Mouse (Mus musculus): ENCODE data around the gene Olfr435. TPM values are rescaled to one million over a fixed set of nuclear protein-coding genes. Genes with fewer than 3 reads are reported as not detected.

The Olfr435 gene
- not detected for polyA plus RNA-seq (2015; fragmentation: Illumina TruSeq; extraction: RNeasy Lipid Tissue Mini Kit (QIAGEN cat#74804); ENCODE audit: insufficient read depth, low read depth, low replicate concordance)

DNA sequence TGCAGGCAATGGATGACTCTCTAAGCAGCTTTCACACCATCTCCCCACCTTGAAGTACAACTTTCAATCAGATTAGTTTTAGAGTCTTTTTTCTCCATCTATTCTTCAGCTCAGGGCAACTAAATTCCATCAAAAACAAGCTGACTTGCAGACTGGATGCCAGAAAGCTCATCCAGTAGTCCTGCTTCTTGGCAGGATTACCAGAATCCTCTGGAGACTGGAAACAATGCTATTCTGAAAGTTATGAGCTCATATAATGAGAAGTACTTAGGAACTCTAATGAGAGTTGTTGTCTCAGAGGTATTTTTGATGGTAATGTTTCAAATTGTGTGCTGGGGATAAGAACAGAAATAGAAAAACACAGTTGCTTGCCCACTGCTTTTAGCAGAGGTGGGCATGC, at the start of gene Olfr435:
Gene Olfr435, plus strand, starts transcription at position 366 of the 400 bp plus-strand sequence.

DNA sequence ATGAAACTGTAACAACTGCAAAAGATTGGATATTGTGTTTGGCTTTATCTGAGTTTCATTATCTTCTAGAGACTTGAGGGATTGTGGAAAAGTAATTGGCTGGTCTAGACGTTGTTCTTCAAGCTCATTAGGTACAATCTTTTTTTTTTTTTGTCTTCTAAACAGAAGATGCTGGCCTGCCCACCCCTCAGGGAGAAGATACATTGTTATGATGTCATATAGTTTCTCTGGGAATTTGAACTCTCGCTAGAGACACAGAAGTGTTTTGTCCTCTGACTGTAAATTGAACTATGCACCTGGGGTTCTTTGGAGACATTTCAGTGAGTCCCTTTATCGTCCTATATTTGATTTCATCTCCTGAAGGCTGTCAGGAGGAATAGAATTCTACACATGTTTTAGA, 34.0 kb upstream of the Olfr435 start, which contains the start of gene Olfr437:
Gene Olfr437, plus strand, starts transcription at position 301 of the 400 bp plus-strand sequence.

DNA sequence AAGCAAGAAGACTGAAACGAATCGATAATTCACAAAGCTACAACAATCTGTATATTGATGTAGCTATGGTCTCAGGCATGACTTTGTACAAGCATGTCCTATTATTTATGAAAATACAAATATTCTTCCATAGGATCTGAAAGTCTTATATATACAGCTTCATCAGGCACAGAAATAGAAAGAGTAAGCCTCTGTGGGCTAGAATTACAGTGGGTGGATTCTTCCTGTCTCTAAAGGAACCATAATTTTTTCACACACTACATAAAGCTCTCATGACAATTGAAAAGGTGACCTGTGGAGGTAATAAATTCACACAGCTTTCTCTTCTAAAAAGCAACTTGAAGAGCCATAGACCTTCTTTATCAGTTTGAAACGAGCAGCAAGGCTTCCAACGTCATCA, 25.1 kb upstream of the Olfr435 start, which contains the start of gene Olfr13:
Gene Olfr13, plus strand, starts transcription at position 301 of the 400 bp plus-strand sequence.

DNA sequence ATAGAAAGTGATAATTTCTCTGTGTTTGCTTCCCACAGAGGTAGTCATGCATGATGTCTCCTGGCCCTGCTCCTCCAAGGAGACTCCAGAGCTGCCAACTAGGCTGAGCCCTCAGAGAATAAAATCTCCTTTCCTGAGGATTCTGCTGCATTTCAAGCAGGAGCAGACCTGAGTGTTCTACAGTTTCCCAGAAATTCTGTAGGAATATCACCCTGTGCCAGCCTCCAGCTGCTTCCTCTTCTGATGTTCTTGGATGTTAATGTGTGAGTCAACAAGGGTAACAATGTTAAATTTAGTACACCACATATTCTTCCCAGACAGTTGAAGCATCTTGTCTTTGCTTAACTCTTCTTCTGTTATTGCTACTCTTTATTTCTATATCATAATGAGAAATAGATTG, 15.9 kb downstream of the Olfr435 start, which contains the start of gene Olfr434:
Gene Olfr434, plus strand, starts transcription at position 149 of the 400 bp plus-strand sequence.

DNA sequence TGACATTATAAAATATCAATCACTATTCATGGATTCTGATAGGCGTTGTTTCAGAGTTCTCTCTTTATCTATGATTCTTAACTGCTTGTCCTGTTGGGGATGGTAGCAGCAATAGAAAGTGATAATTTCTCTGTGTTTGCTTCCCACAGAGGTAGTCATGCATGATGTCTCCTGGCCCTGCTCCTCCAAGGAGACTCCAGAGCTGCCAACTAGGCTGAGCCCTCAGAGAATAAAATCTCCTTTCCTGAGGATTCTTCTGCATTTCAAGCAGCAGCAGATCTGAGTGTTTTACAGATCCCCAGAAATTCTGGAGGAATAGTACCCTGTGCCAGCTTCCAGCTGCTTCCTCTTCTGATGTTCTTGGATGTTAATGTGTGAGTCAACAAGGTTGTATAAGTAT, 34.3 kb downstream of the Olfr435 start, which contains the start of gene Olfr47:
Gene Olfr47, plus strand, starts transcription at position 275 of the 400 bp plus-strand sequence.

Other genes with a start within 250 kb of the Olfr435 start
- gene Olfr444, start 248.1 kb upstream of the Olfr435 start, polyA plus RNA-seq (2015; fragmentation: Illumina TruSeq; extraction: RNeasy Lipid Tissue Mini Kit (QIAGEN cat#74804); ENCODE audit: insufficient read depth, low read depth, low replicate concordance) = not detected
- not detected for gene Olfr441, start 90.8 kb upstream of the Olfr435 start, polyA plus RNA-seq (2015; fragmentation: Illumina TruSeq; extraction: RNeasy Lipid Tissue Mini Kit (QIAGEN cat#74804); ENCODE audit: insufficient read depth, low read depth, low replicate concordance)
- not detected for gene Olfr237-ps1, start 50.6 kb upstream of the Olfr435 start, polyA plus RNA-seq (2015; fragmentation: Illumina TruSeq; extraction: RNeasy Lipid Tissue Mini Kit (QIAGEN cat#74804); ENCODE audit: insufficient read depth, low read depth, low replicate concordance)
- gene Olfr437, start 33.9 kb upstream of the Olfr435 start, polyA plus RNA-seq (2015; fragmentation: Illumina TruSeq; extraction: RNeasy Lipid Tissue Mini Kit (QIAGEN cat#74804); ENCODE audit: insufficient read depth, low read depth, low replicate concordance) = not detected
- gene Olfr13, start 25.0 kb upstream of the Olfr435 start, polyA plus RNA-seq (2015; fragmentation: Illumina TruSeq; extraction: RNeasy Lipid Tissue Mini Kit (QIAGEN cat#74804); ENCODE audit: insufficient read depth, low read depth, low replicate concordance) = not detected
- not detected for gene Olfr434, start 15.9 kb downstream of the Olfr435 start, polyA plus RNA-seq (2015; fragmentation: Illumina TruSeq; extraction: RNeasy Lipid Tissue Mini Kit (QIAGEN cat#74804); ENCODE audit: insufficient read depth, low read depth, low replicate concordance)
- gene Olfr47, start 34.4 kb downstream of the Olfr435 start, polyA plus RNA-seq (2015; fragmentation: Illumina TruSeq; extraction: RNeasy Lipid Tissue Mini Kit (QIAGEN cat#74804); ENCODE audit: insufficient read depth, low read depth, low replicate concordance) = not detected
- gene Arhgef5, start 68.4 kb downstream of the Olfr435 start, polyA plus RNA-seq (2015; fragmentation: Illumina TruSeq; extraction: RNeasy Lipid Tissue Mini Kit (QIAGEN cat#74804); ENCODE audit: insufficient read depth, low read depth, low replicate concordance) = 12.4 TPM
- gene Nobox, start 112.4 kb downstream of the Olfr435 start, polyA plus RNA-seq (2015; fragmentation: Illumina TruSeq; extraction: RNeasy Lipid Tissue Mini Kit (QIAGEN cat#74804); ENCODE audit: insufficient read depth, low read depth, low replicate concordance) = not detected

Measured in pancreas, adult 10 weeks (tissue).